Mouse (Mus musculus): ENCODE results near the gene Mdc1.

DNA sequence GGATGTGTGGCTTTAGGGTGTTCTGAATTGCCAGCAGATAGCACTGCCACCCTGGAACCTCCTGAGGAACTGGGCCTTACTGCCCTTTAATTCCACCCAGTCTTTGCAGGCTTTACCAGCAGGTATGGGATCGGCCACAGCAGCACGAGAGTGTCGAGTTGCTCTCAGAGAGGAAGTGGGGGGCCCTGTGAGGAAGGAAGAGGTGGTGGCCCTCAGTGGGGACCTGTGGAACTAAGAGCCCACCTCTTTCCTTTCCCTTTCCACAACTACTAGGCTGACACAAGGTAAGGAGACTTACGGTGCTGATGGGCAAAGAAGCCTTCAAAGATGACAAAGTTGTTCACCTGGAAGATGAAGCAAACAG lies 62.7 kb downstream of the Mdc1 start:
- TF ChIP-seq GATA1 (IDR thresholded peaks at IDR 0.05; ENCODE audit: borderline replicate concordance, low read length) (no peak), FLI1 (IDR thresholded peaks at IDR 0.05; ENCODE audit: low read length) (no peak)

Data from megakaryocyte, embryonic 14.5 days (primary cell).